Mouse (Mus musculus): ENCODE measurements around the gene Hsdl2. TPM values are rescaled to one million over a fixed set of nuclear protein-coding genes. Genes with fewer than 3 reads are reported as not detected.

Hsdl2 gene
- 20.5 and 21.4 TPM in 2 replicates for polyA plus RNA-seq (2014; fragmentation: Nextera tagmentation; extraction: Ambion mirVana)

DNA sequence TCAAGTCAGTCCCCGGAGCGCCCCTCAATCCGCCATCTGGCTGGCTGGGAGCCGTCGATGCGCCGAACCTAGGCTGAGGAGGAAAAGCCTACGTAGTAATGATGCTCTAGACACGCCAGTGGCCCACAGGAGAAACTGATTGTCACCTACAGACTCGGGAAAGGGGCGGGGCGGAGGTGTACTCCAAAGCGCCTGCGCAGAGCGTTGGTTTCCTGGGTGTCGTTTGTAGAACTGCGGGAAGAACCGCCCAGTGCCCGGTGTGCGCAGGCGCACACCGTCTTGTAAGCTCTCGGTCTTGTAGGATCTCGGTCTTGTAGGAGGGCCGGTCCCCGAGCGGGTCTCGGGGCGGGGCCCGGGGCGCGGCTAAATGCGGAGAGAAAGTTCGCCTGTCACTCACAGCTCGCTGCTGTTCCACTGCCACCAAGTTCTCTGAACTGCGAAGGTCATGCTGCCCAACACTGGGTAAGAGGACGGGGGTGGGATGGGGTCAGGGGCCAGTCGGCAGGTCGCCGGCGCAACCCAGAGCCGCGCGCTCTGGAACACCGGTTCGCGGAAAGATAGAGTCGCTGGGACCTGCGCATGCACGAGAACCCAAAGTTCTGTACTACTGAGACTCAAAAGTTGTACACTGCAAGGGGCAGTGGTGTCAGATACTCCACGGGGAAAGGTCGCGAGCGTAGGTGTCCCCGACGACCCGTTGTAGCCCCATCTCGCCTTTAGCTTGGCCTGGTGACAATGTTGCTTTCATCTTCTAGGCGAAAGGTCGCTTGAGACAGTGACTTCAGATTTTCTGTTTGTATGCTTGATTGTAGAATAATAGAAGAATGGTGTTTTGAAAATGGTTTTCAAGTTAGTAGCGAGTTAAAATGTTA lies at the start of gene Hsdl2:
Hsdl2 (plus strand) TSS at position 250 of the 872 bp plus-strand sequence.
- peak within 1 kb of the TSS; percentile 89 for H3K4me2 ChIP-seq (replicated peaks; ENCODE audit: low read depth, low read length)
- H3K4me3 ChIP-seq (ENCODE audit: low read length) = peak within 1 kb of the TSS; percentile 78
- H3K9ac ChIP-seq (ENCODE audit: low read depth, low read length) = peak within 1 kb of the TSS; percentile 73
- peak within 1 kb of the TSS; percentile 85 for H3K27ac ChIP-seq (ENCODE audit: low read depth, low read length)
- WGBS = under 1% methylated on average over 61 of the region's 61 CpGs
- H3K4me1 ChIP-seq (ENCODE audit: control insufficient read depth, insufficient read depth, low read length) = peaks cover 4% of the 10 kb centered on the region; the same call in 1 of the 2 replicates
- no peaks in the 10 kb centered on the region for H3K27me3 ChIP-seq (ENCODE audit: control insufficient read depth, insufficient read depth, low read length)
- no peaks in the 10 kb centered on the region for H3K36me3 ChIP-seq (ENCODE audit: control insufficient read depth, insufficient read depth, low read length)
- peak; percentile 96 for ATAC-seq (ENCODE audit: low FRiP score, low TSS enrichment)
- no peaks in the 10 kb centered on the region for H3K9me3 ChIP-seq (ENCODE audit: control insufficient read depth, low read length)

DNA sequence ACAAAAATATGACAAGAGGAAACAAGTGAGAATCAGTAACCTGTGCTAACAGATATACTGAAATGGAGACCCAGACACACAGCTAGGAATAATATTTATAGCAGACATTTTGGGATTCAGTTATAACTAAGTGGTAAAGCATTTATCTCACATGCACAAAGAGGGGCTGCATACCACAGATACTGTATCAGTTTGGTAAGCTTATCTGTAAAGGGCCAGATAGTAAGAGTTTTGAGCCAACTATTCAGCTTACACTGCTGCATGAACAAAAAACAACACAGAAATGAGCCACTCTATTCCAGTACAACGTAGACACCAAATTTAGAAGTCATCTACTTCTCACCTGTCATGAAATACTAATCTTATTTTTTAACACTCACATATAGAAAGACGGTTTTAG lies 48.1 kb upstream of the Hsdl2 start:
- 82% methylated on average over 2 of the region's 2 CpGs for WGBS
- no peak overlapping the region for H3K4me3 ChIP-seq (ENCODE audit: low read length)
- H3K9me3 ChIP-seq (ENCODE audit: control insufficient read depth, low read length) = no peaks in the 10 kb centered on the region
- H3K27ac ChIP-seq (ENCODE audit: low read depth, low read length) = no peak overlapping the region
- H3K36me3 ChIP-seq (ENCODE audit: control insufficient read depth, insufficient read depth, low read length) = no peaks in the 10 kb centered on the region
- H3K4me1 ChIP-seq (ENCODE audit: control insufficient read depth, insufficient read depth, low read length) = peaks cover 10% of the 10 kb centered on the region
- H3K9ac ChIP-seq (ENCODE audit: low read depth, low read length) = no peak overlapping the region
- H3K27me3 ChIP-seq (ENCODE audit: control insufficient read depth, insufficient read depth, low read length) = no peaks in the 10 kb centered on the region
- no peak for ATAC-seq (ENCODE audit: low FRiP score, low TSS enrichment)
- no peak overlapping the region for H3K4me2 ChIP-seq (replicated peaks; ENCODE audit: low read depth, low read length)

- no peaks in the 10 kb centered on the region for H3K9me3 ChIP-seq (ENCODE audit: control insufficient read depth, low read length)
- H3K4me2 ChIP-seq (replicated peaks; ENCODE audit: low read depth, low read length) = no peak overlapping the region
- H3K36me3 ChIP-seq (ENCODE audit: control insufficient read depth, insufficient read depth, low read length) = no peaks in the 10 kb centered on the region
- no peaks in the 10 kb centered on the region for H3K27me3 ChIP-seq (ENCODE audit: control insufficient read depth, insufficient read depth, low read length)
- H3K4me1 ChIP-seq (ENCODE audit: control insufficient read depth, insufficient read depth, low read length) = peaks cover 6% of the 10 kb centered on the region; the same call in 1 of the 2 replicates
- H3K4me3 ChIP-seq (ENCODE audit: low read length) = no peak overlapping the region
- no peak for ATAC-seq (ENCODE audit: low FRiP score, low TSS enrichment)
- no peak overlapping the region for H3K27ac ChIP-seq (ENCODE audit: low read depth, low read length)
- H3K9ac ChIP-seq (ENCODE audit: low read depth, low read length) = no peak overlapping the region
These were observed 45.7 kb upstream of the Hsdl2 start for GRCm38 (mm10) chr4:59535624-59536023.

GRCm38 (mm10) chr4:59536281-59536680 lies 45.1 kb upstream of the Hsdl2 start:
- H3K36me3 ChIP-seq (ENCODE audit: control insufficient read depth, insufficient read depth, low read length) = no peaks in the 10 kb centered on the region
- 86% methylated on average over 1 of the region's 1 CpGs for WGBS

DNA sequence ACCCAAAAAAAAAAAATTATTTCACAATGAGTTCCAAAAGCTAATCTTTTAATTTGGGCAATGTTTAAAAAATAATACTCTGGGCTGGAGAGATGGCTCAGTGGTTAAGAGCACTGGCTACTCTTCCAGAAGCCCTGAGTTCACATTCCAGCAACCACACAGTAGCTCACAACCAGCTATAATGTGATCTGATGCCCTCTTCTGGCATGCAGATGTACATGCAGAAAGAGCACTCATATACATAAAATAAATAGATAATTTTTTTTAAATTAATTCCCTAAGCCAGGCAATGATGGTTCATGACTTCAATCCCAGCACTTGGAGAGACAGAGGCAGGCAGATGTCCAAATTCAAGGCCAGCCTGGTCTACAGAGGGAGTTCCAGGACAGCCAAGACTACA lies 38.4 kb upstream of the Hsdl2 start:
- Histone ChIP-seq H3K27me3 (ENCODE audit: control insufficient read depth, insufficient read depth, low read length) (no peaks in the 10 kb centered on the region), H3K27ac (ENCODE audit: low read depth, low read length) (no peak overlapping the region), H3K9me3 (ENCODE audit: control insufficient read depth, low read length) (no peaks in the 10 kb centered on the region), H3K9ac (ENCODE audit: low read depth, low read length) (no peak overlapping the region), H3K4me2 (replicated peaks; ENCODE audit: low read depth, low read length) (no peak overlapping the region), H3K4me3 (ENCODE audit: low read length) (no peak overlapping the region), H3K4me1 (ENCODE audit: control insufficient read depth, insufficient read depth, low read length) (peaks cover 13% of the 10 kb centered on the region), H3K36me3 (ENCODE audit: control insufficient read depth, insufficient read depth, low read length) (no peaks in the 10 kb centered on the region)
- no peak for ATAC-seq (ENCODE audit: low FRiP score, low TSS enrichment)

More at GRCm38 (mm10) chr4:59536281-59536680, 45.1 kb upstream of the Hsdl2 start:
- Histone ChIP-seq H3K27me3 (ENCODE audit: control insufficient read depth, insufficient read depth, low read length) (no peaks in the 10 kb centered on the region), H3K9ac (ENCODE audit: low read depth, low read length) (no peak overlapping the region), H3K9me3 (ENCODE audit: control insufficient read depth, low read length) (no peaks in the 10 kb centered on the region), H3K27ac (ENCODE audit: low read depth, low read length) (no peak overlapping the region), H3K4me3 (ENCODE audit: low read length) (no peak overlapping the region), H3K4me2 (replicated peaks; ENCODE audit: low read depth, low read length) (no peak overlapping the region), H3K4me1 (ENCODE audit: control insufficient read depth, insufficient read depth, low read length) (peaks cover 5% of the 10 kb centered on the region; the same call in 1 of the 2 replicates)
- ATAC-seq (ENCODE audit: low FRiP score, low TSS enrichment) = no peak

DNA sequence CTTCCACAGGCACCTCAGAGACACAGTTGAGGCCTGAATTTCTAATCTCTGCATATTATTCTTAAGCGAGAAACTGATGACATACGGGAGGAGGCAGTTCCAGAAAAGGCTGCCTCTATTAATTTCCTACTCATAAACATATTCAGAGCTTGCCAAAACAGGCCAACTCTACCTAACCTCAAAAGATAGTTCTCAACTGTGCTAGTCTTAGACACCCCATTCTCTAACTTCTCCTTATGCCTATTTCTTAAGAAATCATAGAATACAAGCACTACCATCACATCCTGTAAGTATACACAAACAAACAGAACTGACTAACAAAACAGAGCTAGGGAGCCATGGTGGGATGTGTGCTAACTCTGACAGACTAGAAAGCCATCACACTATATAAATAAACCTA lies 36.7 kb upstream of the Hsdl2 start:
- Histone ChIP-seq H3K4me2 (replicated peaks; ENCODE audit: low read depth, low read length) (no peak overlapping the region), H3K27me3 (ENCODE audit: control insufficient read depth, insufficient read depth, low read length) (no peaks in the 10 kb centered on the region), H3K9me3 (ENCODE audit: control insufficient read depth, low read length) (no peaks in the 10 kb centered on the region), H3K36me3 (ENCODE audit: control insufficient read depth, insufficient read depth, low read length) (no peaks in the 10 kb centered on the region), H3K9ac (ENCODE audit: low read depth, low read length) (no peak overlapping the region), H3K4me3 (ENCODE audit: low read length) (no peak overlapping the region), H3K27ac (ENCODE audit: low read depth, low read length) (no peak overlapping the region), H3K4me1 (ENCODE audit: control insufficient read depth, insufficient read depth, low read length) (peaks cover 13% of the 10 kb centered on the region)
- ATAC-seq (ENCODE audit: low FRiP score, low TSS enrichment) = no peak
- WGBS = 63% methylated on average over 2 of the region's 2 CpGs

GRCm38 (mm10) chr4:59546285-59547071 lies 34.9 kb upstream of the Hsdl2 start:
- peak overlapping the region; percentile 90; the same call in 1 of the 2 replicates for H3K4me3 ChIP-seq (ENCODE audit: low read length)
- H3K27me3 ChIP-seq (ENCODE audit: control insufficient read depth, insufficient read depth, low read length) = no peaks in the 10 kb centered on the region
- peak overlapping the region; percentile 18; the same call in 1 of the 2 replicates for H3K9ac ChIP-seq (ENCODE audit: low read depth, low read length)
- no peaks in the 10 kb centered on the region for H3K36me3 ChIP-seq (ENCODE audit: control insufficient read depth, insufficient read depth, low read length)
- no peak for ATAC-seq (ENCODE audit: low FRiP score, low TSS enrichment)
- H3K27ac ChIP-seq (ENCODE audit: low read depth, low read length) = no peak overlapping the region
- H3K4me2 ChIP-seq (replicated peaks; ENCODE audit: low read depth, low read length) = peak overlapping the region; percentile 80
- H3K9me3 ChIP-seq (ENCODE audit: control insufficient read depth, low read length) = no peaks in the 10 kb centered on the region
- H3K4me1 ChIP-seq (ENCODE audit: control insufficient read depth, insufficient read depth, low read length) = peaks cover 13% of the 10 kb centered on the region
- 51% methylated on average over 7 of the region's 7 CpGs for WGBS

- Histone ChIP-seq H3K9ac (ENCODE audit: low read depth, low read length) (peak overlapping the region; percentile 96), H3K4me1 (ENCODE audit: control insufficient read depth, insufficient read depth, low read length) (peaks cover 13% of the 10 kb centered on the region), H3K4me3 (ENCODE audit: low read length) (peak overlapping the region; percentile 90), H3K27ac (ENCODE audit: low read depth, low read length) (peak overlapping the region; percentile 34; the same call in 1 of the 2 replicates), H3K36me3 (ENCODE audit: control insufficient read depth, insufficient read depth, low read length) (no peaks in the 10 kb centered on the region), H3K4me2 (replicated peaks; ENCODE audit: low read depth, low read length) (peak overlapping the region; percentile 80), H3K27me3 (ENCODE audit: control insufficient read depth, insufficient read depth, low read length) (no peaks in the 10 kb centered on the region), H3K9me3 (ENCODE audit: control insufficient read depth, low read length) (no peaks in the 10 kb centered on the region)
- 10% methylated on average over 11 of the region's 11 CpGs for WGBS
- ATAC-seq (ENCODE audit: low FRiP score, low TSS enrichment) = no peak
These were observed 34.0 kb upstream of the Hsdl2 start for GRCm38 (mm10) chr4:59547136-59547889.

Data from kidney, embryonic 14.5 days (tissue).